Comparison of ENCODE assay signal across 7 mouse cellular contexts in genomic region chr5:109799948-109800347, GRCm38 (mm10). TPM values are rescaled to one million over a fixed set of nuclear protein-coding genes. Genes with fewer than 3 reads are reported as not detected.
A peak's percentile ranks its signal among the peaks of the same experiment; 100 is the strongest.
DNase-seq lines count a peak whose midpoint lies in the region; ATAC-seq lines count a peak whose summit lies in the region.
"Not testable (repeated sequence)": the region's sequence is repeated elsewhere in the genome, so short reads cannot be mapped to it uniquely, and the experiment has no call there.

No protein-coding gene starts in this region.

- peak; percentile 31 for DNase-seq in 416B (ENCODE audit: low read depth)
- peak; percentile 10 for DNase-seq in splenic B cell, adult 2 months (ENCODE audit: low read depth, low spot score)

- not testable (repeated sequence) for H3K36me3 ChIP-seq in splenic B cell, adult 2 months (ENCODE audit: control insufficient read depth, insufficient read depth, low read length, poor library complexity, severe bottlenecking)

- ATAC-seq in common myeloid progenitor, adult 5-6 weeks (replicated peaks; ENCODE audit: low read depth, poor library complexity, severe bottlenecking), result peak; percentile 55
- ATAC-seq in granulocyte monocyte progenitor cell, adult 5-6 weeks (replicated peaks; ENCODE audit: poor library complexity, severe bottlenecking), result peak; percentile 60
- peak; percentile 27 to 33; a peak in 3 of 4 replicates for ATAC-seq in hematopoietic stem cell, adult 5-6 weeks (replicated peaks in 1 of 2; ENCODE audit: insufficient read depth in 1 of 2, low FRiP score in 2 of 2, low TSS enrichment in 1 of 2, low read depth in 1 of 2, poor library complexity in 2 of 2, severe bottlenecking in 2 of 2)
- peak; percentile 30 for ATAC-seq in megakaryocyte, adult 5-6 weeks (ENCODE audit: poor library complexity, severe bottlenecking)
- peak; percentile 54 for ATAC-seq in megakaryocyte progenitor cell, adult 5-6 weeks (replicated peaks; ENCODE audit: poor library complexity)

- H3K27me3 ChIP-seq in splenic B cell, adult 2 months (ENCODE audit: control insufficient read depth, insufficient read depth, low read length, poor library complexity, severe bottlenecking), result not testable (repeated sequence)

RNA-seq across cellular contexts. Expression of gene 4930522L14Rik, which starts 48.3 kb away (rescaled TPM):
- total RNA-seq in common myeloid progenitor, adult 5-6 weeks (2017), result 13.8 and 17.6 TPM in 2 replicates
- total RNA-seq in granulocyte monocyte progenitor cell, adult 5-6 weeks (2014; fragmentation: Nextera tagmentation), result 2.1 and 22.0 TPM in 2 replicates
- total RNA-seq in granulocyte monocyte progenitor cell, adult 5-6 weeks (2017), result 16.8 and 22.8 TPM in 2 replicates
- 15.6 and 25.7 TPM in 2 replicates for total RNA-seq in hematopoietic stem cell, adult 5-6 weeks (2017)
- total RNA-seq in megakaryocyte, adult 5-6 weeks (2015), result 14.4 and 15.5 TPM in 2 replicates
- 14.9 and 19.5 TPM in 2 replicates for total RNA-seq in megakaryocyte, adult 5-6 weeks (2017)
- total RNA-seq in megakaryocyte progenitor cell, adult 5-6 weeks (2015), result 15.7 and 22.4 TPM in 2 replicates
- 15.8 and 18.1 TPM in 2 replicates for total RNA-seq in megakaryocyte progenitor cell, adult 5-6 weeks (2017)

Comparison
In these comparisons a context has a peak if more than half of its experiments do, and no peak if none do; other contexts are left out.
1. Peak in every context shown above with its lines: DNase-seq and ATAC-seq.